Mouse (Mus musculus) ZHBTc4 (cell line): Measurements from ENCODE around the gene Alg3.

Source experiments
- DNase-seq: peaks from one replicate; pipeline ENCODE4 v3.0.0-alpha.2; 2011; ENCODE audit warnings: low read depth, low spot score

The Alg3 gene

DNA sequence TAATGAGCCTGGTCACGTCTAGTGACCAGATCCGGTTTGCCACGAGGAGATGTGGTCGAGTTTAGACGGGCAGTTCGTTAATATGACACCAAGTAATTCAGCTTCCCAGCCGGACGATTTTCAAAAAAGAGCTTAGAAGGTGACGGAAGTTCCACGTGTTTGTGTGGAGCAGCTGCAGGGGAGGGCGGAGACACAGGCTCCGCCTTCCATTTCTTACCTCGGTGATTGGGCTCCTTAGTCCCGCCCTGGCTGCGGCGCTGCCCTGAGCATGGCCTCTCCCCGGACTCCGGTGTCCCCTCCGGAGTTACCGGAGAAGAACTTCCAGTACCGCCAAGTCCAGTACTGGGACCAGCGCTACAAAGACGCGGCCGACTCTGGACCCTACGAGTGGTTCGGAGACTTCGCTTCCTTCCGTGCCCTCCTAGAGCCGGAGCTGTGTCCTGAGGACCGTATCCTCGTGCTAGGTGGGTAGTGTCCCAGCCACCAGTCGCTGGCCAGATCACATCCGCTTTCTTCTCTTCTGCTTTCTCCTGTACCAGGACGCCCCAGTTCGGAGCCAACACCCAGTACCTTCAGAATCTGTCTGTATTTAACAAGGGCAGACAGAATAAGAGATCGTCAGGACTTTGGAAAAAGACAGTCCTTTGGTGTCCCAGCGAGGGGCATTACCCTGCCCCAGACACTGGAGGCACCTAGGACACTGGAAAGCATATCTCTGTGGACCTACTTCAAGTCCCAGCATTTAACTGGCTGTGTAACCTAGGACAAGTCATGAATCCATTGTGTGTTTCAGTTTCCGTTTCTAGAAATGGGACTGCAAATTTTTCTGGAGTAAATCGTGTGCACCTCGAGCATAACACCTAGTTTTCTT, at the start of gene Alg3, which contains the start of the genes Eef1akmt4 and Gm49333:
TSS of gene Alg3 (minus strand) at position 379 of the 871 bp plus-strand sequence.
TSS of gene Eef1akmt4 (plus strand) at position 237 of the 871 bp plus-strand sequence.
TSS of gene Gm49333 (plus strand) at position 254 of the 871 bp plus-strand sequence.
- peak; percentile 95 for DNase-seq

DNA sequence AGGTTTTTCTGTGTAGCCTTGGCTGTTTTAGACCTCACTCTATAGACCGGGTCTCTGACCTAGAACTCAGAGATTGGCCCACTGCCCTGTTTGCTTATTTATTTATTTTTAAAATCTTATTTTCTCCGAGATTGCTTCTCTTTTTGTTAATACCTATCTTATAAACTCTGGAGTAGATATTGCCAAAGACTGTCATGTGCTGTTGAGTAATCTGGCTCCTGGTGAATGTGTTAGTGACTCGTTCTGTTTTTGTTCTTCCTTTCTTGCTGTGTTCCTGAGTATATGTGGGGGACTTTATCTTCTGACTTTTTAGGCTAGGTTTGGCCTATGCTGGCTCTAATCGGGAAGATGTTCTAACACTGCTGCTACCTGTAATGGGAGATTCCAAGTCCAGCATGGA, 46.1 kb upstream of the Alg3 start:
- DNase-seq, result no peak

DNA sequence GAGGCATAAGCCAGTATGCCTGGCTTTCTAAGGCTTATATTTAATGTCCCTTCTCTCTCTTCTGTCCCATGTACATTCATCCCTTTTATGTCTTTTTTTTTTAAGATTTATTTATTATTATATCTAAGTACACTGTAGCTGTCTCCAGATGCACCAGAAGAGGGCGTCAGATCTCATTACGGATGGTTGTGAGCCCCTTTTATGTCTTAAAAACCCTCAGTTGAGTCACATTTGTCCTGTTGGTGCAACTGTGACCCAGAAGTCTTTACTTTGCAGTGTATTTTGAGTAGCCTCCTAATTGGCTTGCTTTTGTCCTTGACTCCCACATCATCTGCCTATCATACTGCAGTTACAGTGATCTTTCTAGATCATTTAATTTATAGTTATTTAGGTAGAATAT, 41.8 kb upstream of the Alg3 start:
- DNase-seq, result no peak

DNA sequence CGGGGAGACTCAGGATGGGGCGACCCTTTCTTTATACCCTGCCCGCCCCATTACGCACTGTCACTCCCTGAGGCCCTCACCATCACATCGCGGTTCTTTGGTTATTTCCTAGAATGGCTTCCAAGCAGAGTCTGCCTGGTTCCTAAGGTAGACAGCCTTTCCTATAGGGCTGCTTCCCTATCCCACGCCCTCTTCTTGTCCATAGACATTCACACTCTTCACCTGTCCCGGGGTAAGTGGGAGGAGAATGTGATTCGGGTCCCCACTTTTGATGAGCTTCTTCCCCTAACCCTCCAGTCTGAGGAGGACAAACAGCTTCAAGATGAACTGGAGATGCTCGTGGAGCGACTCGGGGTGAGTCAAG, 40.4 kb upstream of the Alg3 start:
- DNase-seq, result no peak

DNA sequence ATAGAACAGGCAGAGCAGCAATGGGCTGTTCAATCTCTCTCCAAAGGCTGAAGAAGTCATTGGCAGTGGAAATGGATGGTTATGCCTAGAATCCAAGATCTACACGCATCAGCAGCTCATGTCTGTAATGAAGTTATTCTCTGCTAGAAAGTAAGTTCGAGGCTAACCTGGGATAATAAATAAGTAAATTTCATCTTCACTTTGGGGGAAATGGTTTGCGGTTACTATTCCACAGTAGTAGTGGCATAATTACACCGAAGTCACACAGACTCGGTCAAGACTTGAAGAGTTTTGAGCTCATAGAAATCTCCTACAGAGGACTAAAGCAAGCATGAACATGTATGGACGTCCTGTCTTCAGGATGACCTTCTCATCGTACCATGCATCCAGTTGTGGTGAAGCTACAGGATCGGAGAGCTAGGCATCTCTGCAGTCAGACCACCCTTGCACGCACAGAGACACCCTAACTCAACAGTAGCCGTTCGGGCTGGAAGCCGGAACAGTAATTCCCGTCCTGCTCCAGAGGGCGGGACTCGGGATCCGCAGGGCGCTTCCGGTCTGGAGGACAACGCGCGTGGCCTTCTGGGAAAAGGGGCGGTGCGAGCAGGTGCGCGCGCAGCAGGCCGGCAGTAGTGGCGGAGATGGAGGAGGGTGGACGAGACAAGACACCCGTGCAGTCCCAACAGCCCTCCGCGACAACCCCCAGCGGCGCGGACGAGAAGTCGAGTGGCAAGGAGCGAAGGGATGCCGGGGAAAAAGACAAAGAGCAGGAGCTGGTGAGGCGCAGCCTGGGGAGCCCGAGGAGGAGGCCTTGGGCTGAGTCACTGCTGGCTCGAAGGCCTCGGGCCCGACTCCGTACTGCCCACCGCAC, 39.8 kb upstream of the Alg3 start, which contains the start of gene Psmd2:
TSS of gene Psmd2 (plus strand) at position 577 of the 871 bp plus-strand sequence.
- DNase-seq, result peak; percentile 98

DNA sequence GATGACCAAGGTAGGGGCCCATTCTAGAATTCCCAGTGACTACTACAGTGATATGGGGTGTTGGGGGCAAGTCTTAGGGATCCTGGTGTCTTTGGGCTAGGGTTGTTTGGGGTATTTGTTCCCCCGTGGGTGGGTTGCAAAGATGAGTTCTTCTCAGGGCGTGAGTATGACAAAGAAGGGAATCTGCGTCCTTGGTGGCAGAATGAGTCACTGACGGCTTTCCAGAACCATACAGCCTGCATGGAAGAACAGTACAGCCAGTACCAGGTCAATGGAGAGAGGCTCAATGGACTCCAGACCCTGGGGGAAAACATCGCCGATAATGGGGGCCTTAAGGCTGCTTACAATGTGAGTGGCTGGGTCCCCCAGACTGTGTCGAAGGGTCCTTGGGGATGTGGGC, 32.4 kb upstream of the Alg3 start:
- DNase-seq, result no peak

DNA sequence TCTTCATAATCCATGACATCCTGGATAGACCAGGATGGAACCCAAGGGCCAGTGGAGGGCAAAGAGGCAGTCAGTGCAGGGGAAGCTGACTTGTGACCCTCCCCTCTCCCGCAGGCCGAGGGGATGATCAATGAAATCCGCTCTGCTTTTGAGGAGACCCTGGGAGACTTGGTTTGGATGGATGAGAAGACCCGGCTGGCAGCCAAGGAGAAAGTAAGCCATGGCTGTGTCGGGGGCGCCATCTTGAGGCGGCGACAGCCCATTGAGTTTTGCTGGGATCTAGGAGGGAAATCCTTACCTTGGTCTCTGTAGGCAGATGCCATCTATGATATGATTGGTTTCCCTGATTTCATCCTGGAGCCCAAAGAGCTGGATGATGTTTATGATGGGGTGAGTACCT, 30.6 kb upstream of the Alg3 start:
- peak; percentile 72 for DNase-seq

DNA sequence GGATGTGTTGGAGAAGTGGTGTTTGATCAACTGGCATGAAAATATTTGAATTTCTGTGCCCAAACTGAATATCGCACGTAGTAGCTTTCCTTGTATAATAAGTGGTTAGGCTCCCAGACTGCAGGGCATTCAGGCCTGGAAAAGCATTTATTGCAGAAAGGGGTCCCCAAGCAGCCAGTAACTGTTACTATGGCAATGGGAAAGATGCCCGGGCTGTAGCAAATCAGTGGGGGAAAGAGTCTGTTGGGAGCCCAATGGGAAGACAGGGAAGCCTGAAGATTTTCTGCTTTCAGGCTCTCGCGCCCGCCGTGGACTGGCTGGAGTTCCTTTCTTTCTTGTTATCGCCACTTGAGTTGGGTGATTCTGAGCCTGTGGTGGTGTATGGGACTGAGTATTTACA, 26.8 kb upstream of the Alg3 start:
- DNase-seq, result no peak

DNA sequence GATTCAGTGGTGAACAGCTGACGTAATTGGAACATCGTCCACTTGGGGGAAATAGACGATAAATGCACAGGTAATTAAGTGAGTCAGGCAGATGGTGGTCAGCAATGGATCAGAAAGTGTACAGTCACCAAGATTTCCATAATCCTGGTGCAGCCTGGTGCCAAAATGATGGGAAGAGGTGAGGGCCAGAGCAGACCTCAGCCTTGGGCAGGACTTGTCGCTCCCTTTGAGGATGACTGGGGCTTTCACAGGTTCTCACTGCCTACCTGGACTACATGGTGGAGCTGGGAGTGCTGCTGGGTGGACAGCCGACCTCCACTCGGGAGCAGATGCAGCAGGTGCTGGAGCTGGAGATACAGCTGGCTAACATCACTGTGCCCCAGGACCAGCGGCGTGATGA, 25.9 kb upstream of the Alg3 start:
- DNase-seq, result no peak

DNA sequence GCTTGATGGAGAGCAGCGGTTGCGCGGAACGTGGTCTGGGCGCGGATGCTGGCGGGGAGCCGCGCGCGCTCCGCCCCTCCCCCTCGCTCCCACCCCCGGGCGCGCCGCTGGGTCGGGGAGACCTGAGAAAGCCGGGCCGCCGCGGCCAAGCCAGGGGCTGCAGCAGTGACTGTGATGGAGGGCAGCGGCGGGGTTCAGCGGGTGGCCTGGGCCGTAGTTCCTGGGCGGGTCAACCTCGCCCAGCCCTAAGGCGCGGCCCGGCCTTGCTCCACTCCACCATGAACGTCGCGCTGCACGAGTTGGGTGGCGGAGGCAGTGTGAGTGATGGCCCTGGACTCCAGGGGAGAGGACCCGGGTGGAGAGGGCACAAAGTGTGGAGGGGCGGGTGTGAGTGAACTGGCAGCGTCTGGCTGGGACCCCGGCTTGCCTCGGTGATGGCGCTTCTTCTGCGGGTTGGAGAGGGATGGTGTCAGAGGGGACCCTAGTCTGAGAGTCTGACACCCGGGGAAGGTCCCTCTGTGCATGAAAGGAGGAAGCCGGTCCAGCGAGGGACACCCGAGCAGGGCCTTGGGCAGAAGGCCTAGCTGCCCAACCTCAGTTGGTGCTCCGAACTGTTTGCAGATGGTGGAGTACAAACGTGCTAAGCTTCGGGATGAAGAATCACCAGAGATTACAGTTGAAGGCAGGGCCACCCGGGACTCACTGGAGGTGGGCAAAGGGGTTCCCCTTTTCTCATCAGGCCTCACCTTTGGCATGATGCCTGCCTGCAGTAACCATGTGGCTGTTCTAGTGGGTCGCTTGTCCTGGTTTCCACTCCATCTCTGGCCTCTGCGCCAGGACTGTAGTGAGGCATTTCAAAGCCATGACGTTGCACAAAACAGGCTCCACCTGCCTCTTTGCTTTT, 18.4 kb upstream of the Alg3 start, which contains the start of gene Ece2:
TSS of gene Ece2 (plus strand) at position 98 of the 904 bp plus-strand sequence.
- DNase-seq, result peak; percentile 58

DNA sequence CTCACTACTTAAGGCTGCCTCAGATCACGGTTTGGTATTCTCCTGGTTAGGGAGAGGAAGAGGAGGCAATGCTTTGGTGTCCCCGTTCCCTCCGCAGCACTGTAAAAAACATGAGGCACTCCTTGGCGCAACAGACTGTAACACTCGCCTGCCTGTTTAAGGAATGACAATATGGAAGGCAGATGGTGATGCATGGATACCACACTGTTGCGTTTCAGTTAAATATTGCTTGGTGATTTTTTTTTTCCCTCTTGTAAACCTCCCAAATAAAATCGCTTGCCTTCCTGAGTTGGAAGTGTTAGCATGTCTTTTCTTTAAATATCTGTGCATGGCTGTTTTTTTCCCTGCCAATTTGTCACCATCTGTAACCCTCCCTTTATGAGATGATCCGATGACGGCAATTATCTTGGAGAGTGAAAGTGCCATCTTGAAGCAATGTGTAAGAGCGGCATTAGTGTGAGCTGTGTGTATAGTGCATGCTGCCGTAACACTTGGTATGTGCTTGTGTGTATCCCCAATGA, 17.4 kb upstream of the Alg3 start:
- no peak for DNase-seq

DNA sequence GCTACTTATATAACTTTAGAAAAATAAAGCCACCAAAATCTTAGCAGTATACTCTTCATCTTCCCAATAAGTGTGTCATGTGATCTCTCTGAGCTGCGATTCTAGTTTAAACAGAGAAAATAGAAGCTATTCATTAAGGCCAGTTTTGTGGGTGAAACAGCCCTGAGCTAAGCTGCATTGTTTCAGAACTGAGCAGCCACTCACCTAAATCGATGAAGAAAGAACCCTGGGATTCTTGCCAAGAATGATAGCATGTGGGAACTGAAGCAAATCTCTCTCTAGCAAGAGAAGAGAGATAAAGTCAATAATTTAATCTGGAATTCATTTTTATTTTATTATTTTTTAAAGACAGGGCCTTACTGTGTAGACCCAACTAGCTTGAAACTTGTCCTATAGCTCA, 11.7 kb upstream of the Alg3 start:
- no peak for DNase-seq

DNA sequence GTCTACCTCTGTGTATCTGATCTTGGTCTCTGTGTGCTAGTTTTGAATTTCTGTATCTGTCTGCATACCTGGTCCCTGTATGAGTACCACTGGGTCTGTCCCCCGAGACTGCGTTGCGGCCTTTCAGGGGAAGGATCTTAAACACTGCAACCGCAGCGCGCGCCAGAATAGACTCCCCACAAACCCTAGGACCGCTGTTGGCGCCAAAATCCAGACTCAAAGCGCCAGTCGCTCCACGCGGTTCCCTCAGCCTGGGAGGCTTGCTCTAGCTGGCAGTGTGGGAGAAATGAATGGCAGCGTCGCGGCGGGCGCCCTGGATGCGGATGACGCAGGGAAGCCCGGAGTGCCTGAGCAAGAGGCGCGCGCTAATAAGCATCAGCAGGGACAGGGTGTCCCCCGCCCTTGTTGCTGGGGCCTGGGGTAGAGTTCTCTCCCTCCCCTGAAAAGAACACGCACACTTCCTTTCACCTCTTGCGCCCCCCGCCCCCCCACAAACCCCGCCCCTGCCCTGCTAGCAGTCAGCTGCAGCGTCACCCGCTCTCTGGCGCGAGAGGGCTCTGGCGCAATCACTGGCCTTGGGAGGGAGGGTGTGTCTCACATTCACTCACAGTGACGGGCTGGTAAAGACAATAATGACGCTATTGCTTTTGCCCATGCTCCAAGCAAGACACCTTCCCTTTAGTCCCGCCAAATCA, 10.6 kb upstream of the Alg3 start:
- DNase-seq, result peak; percentile 88

DNA sequence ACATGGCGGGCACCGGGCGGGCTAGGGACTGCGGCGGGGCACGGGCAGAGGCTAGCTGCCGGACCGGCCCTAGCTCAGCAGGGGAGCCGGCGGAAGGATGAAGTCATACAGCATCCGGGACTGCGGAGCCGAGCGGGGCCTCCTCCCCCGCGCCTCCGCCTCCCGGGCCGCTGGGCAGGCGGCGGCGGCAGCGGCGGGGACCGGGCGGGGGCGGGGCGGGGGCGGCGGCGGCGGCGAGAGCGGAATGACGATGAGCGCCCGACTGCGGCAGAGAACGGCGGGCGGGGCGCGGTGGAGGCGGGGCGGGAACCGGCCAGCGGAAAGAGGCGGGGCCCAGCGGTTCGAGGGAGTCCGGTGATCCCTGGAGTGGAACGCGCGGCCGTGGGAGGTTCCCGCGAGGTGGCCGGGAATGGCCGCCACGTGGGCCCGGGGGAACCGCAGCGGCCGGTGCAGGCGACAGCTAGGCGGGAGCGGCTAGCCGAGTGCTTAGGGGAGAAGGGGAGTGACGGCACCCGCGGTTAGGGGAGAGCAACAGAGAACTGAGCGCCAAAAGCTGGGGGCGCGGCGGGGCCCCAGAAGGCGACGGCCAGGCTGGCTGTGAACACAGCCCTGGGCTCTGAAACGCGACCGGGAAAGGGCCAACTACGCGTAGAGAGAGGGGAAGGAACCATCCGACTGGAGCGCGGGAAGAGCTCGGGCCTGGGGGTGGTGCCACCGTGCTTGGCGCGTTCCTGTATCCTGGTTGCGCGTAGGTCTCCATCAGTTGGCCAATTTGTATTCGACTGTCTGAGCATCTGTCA, 9.9 kb upstream of the Alg3 start, which contains the start of gene Camk2n2:
TSS of gene Camk2n2 (minus strand) at position 97 of the 800 bp plus-strand sequence.
- peak; percentile 60 for DNase-seq

DNA sequence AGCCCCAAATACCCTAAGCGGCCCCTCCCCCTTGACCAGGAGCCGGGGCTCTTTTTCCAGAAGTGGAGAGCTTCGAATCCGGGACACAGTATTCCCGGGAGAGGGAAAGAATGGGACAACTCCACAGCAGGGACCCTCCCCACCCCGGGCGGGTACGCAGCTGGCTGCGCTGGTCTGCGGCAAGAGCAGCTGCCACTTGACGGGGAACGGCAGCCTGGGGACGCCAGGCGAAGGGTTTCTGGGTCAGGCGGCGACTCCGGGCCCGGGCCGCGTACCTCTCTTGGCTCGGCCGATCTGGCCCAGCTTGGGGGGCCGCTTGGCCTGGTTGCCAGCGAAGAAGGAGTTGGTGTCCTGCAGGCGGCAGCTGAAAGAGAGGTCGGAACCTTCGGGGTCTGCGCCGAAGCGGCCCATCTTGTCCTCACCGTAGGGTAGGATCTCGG, 9.2 kb upstream of the Alg3 start:
- DNase-seq, result peak; percentile 49

DNA sequence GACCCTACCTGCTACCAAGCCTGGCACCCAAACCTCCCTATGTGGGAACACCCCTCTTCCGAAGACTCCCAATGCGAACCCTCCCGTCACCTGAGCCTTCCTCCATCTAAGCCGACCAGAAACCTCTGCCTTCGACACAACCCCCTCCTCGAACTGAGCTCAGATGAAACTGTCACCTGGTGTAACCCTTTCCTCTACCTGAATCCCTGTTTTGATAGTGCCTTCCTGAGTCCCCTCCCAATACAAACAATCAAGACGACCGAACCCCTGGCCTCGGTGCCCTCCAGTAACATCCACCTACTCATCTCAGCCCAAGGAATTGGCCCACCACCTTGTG, 8.8 kb upstream of the Alg3 start:
- peak; percentile 25 for DNase-seq

DNA sequence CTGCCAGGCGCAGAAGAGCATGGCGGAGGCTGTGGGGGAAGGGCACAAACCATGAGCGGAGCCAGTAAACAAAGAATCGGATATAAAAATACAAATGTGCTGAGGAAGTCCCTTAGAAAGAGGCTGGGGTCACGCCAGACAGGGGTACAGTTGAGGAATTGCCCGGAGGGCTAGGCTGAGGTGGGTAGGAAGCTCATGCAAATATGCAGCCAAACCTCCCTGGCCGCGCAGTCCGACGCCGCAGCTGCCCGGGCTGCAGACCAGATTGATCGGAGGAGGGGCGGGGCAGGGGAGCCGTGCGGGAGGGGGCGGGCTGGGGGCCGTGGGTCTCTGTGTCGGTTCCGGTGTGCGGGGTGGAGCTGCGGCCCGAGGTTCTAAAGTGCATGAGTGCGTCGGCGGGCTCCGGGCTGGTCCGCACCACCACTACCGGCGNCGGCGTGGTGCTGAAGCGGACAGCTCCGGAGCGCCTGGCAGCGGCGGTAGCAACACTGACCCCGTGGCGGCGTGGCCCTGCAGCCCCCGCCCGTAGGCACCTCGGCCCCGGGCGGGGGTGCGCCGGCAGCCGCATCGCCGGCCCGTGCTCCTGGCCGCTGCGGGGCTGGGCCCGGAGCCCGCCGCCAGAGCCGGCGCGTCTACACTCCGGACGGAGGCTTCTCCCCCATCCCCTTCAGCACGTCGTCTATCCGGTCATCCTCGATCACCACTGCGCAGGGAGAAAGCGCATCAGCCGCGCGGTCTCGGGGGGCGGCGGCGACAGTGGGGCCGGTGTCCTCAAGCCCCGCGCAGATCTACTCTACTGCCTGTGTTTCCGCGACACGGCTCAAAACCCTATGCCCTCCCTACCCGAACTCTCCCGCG, 8.2 kb upstream of the Alg3 start:
- DNase-seq, result peak; percentile 70

DNA sequence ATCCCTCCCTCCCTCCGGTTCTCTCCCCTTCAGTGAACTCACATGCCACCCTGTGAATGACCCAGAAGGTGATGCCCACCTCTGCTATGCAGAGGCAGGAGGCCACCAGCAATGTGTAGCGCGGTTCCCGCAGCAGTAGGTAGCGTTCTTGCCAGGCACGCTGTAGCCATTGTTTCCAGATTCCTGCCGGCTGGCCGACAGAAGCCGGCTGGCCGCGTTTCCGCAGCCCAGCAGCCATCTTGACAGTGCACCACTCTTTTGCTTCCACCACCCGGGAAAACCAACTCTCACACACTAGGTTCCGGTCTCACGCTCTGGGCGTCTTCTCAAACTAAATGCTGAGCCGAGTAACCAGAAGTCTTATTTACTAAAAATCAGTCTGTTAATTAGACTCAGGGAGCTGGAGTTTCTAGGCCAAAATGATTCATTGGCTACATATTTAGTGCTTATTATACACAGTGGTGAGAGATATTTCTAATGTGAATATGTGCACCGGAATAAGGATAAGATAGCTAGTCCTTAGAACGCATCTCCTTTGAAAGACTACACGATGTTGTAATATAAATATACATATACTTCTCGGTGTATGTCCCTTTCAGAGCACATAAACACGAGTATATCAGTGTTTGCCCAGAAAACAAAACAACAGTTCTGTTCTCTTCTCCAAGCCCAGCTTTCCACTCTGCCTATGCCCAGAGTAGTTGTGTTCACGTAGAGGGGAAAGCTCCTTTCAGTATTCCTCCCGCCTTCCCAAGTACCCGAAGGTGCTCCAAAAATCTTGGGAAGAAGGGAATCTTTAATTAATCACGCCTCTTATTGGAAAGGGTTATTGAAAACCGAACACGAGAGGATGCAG, 806 bp downstream of the Alg3 start:
- peak; percentile 91 for DNase-seq
